Mouse (Mus musculus): ENCODE measurements around the gene Tm4sf1.
A peak's percentile ranks its signal among the peaks of the same experiment; 100 is the strongest.

Tm4sf1 gene

GRCm38 (mm10) chr3:57287438-57287837 is 14.3 kb downstream of the Tm4sf1 start:
- peak in 1 of 2 experiments; percentile 42 for DNase-seq

- DNase-seq = no peak
Observed at GRCm38 (mm10) chr3:57278225-57278624, 23.6 kb downstream of the Tm4sf1 start.

- DNase-seq = peak; percentile 53 to 73
Observed at GRCm38 (mm10) chr3:57277453-57277852, 24.3 kb downstream of the Tm4sf1 start.

GRCm38 (mm10) chr3:57276821-57277220 is 25.0 kb downstream of the Tm4sf1 start:
- DNase-seq = no peak

- DNase-seq = no peak
Observed at GRCm38 (mm10) chr3:57268994-57269393, 32.8 kb downstream of the Tm4sf1 start.

GRCm38 (mm10) chr3:57267559-57268173 is 34.1 kb downstream of the Tm4sf1 start:
- peak in 1 of 2 experiments; percentile 56 for DNase-seq

GRCm38 (mm10) chr3:57253041-57253440 is 48.7 kb downstream of the Tm4sf1 start:
- DNase-seq = no peak

GRCm38 (mm10) chr3:57252551-57252950 is 49.2 kb downstream of the Tm4sf1 start:
- no peak for DNase-seq

- DNase-seq = no peak
Observed at GRCm38 (mm10) chr3:57245242-57245641, 56.5 kb downstream of the Tm4sf1 start.

Data from lung, postnatal 4 days (tissue).